Mouse (Mus musculus) CH12.LX (cell line): ENCODE data around the gene Psmg4. TPM values are rescaled to one million over a fixed set of nuclear protein-coding genes. Genes with fewer than 3 reads are reported as not detected.

Experiments
- DNase-seq: peaks from one replicate; pipeline ENCODE4 v3.0.0-alpha.2; 2013; ENCODE audit errors: extremely low read depth
- H3K27ac ChIP-seq: 2 replicates; pipeline ENCODE4 v1.5.1; 2012; ENCODE audit warnings: low read depth, mild to moderate bottlenecking, control low read depth, moderate library complexity; ENCODE audit not compliant: insufficient read depth
- H3K27me3 ChIP-seq: replicated peaks from 2 replicates; pipeline ENCODE3; 2012; ENCODE audit warnings: inconsistent platforms
- H3K36me3 ChIP-seq, 2 experiments: replicated peaks in 1 of 2; 2 replicates each; pipeline versions ENCODE3 to v1.6.1; 2012; ENCODE audit warnings: inconsistent platforms in 1 of 2, low read length in 1 of 2, mild to moderate bottlenecking in 1 of 2, mixed read lengths in 1 of 2, moderate library complexity in 1 of 2; ENCODE audit not compliant: control insufficient read depth in 1 of 2, insufficient read depth in 1 of 2
- H3K4me1 ChIP-seq, 2 experiments: 2 replicates each; pipeline ENCODE4 v1.6.1; 2012; ENCODE audit warnings: inconsistent platforms in 1 of 2, moderate library complexity in 1 of 2; ENCODE audit not compliant: insufficient read depth in 2 of 2, control insufficient read depth in 1 of 2
- H3K4me2 ChIP-seq: 2 replicates; pipeline ENCODE4 v1.6.1; 2012; ENCODE audit warnings: low read depth, mild to moderate bottlenecking, control low read depth; ENCODE audit not compliant: poor library complexity, insufficient read depth, severe bottlenecking
- H3K4me3 ChIP-seq, 3 experiments: fragments of 150-350 bp in 1 of 3; sonication (generic) in 1 of 3; replicated peaks in 1 of 3; 2 replicates each; pipeline versions ENCODE3 to v1.5.1; 2011 to 2012; ENCODE audit warnings: low read depth in 2 of 3, low read length in 2 of 3, mild to moderate bottlenecking in 2 of 3, moderate library complexity in 2 of 3, control low read depth in 1 of 3, improper control_type of control experiment in 1 of 3, inconsistent platforms in 1 of 3, mixed read lengths in 1 of 3; ENCODE audit not compliant: poor library complexity in 1 of 3
- H3K79me2 ChIP-seq: replicated peaks from 2 replicates; pipeline ENCODE4 v1.6.1; 2012; ENCODE audit warnings: mild to moderate bottlenecking, moderate library complexity; ENCODE audit not compliant: control insufficient read depth, poor library complexity, insufficient read depth, severe bottlenecking; ENCODE audit errors: extremely low read depth
- H3K9ac ChIP-seq: 2 replicates; pipeline ENCODE4 v1.6.1; 2012; ENCODE audit warnings: low read depth, mild to moderate bottlenecking, control low read depth, moderate library complexity; ENCODE audit not compliant: insufficient read depth
- H3K9me3 ChIP-seq: replicated peaks from 2 replicates; pipeline ENCODE3; 2012; ENCODE audit warnings: low read length, inconsistent platforms, mixed read lengths
- CHD1 ChIP-seq: IDR thresholded peaks from 2 replicates; pipeline ENCODE4 v1.6.1; 2012; ENCODE audit warnings: low read depth, low read length, improper control_type of control experiment, inconsistent platforms
- EP300 ChIP-seq: IDR thresholded peaks from 2 replicates; pipeline ENCODE4 v1.6.1; 2011; ENCODE audit warnings: low read length, improper control_type of control experiment
- ETS1 ChIP-seq: conservative IDR thresholded peaks from 2 replicates; pipeline ENCODE4 v1.6.1; 2012; ENCODE audit warnings: low read depth, mild to moderate bottlenecking, inconsistent platforms, low read length, improper control_type of control experiment, moderate library complexity
- GABPA ChIP-seq: IDR thresholded peaks from 2 replicates; pipeline ENCODE4 v1.6.1; 2012; ENCODE audit warnings: low read depth, low read length, improper control_type of control experiment, inconsistent platforms; ENCODE audit not compliant: insufficient replicate concordance
- IRF4 ChIP-seq: IDR thresholded peaks from 2 replicates; pipeline ENCODE4 v1.6.1; 2014; ENCODE audit warnings: low read depth, mild to moderate bottlenecking, inconsistent platforms, low read length, improper control_type of control experiment
- JUN ChIP-seq: IDR thresholded peaks from 2 replicates; pipeline ENCODE4 v1.6.1; 2011; ENCODE audit warnings: low read depth, mild to moderate bottlenecking, low read length, improper control_type of control experiment, moderate library complexity; ENCODE audit not compliant: insufficient read depth
- KAT2A ChIP-seq: IDR thresholded peaks from 2 replicates; pipeline ENCODE4 v1.6.1; 2012; ENCODE audit warnings: low read length, improper control_type of control experiment, inconsistent platforms; ENCODE audit not compliant: insufficient replicate concordance
- NELFE ChIP-seq: IDR thresholded peaks from 2 replicates; pipeline ENCODE4 v1.6.1; 2011; ENCODE audit warnings: low read depth, low read length, improper control_type of control experiment
- NRF1 ChIP-seq: IDR thresholded peaks from 2 replicates; pipeline ENCODE4 v1.6.1; 2014; ENCODE audit warnings: low read depth, mild to moderate bottlenecking, inconsistent platforms, low read length, improper control_type of control experiment, moderate library complexity
- PAX5 ChIP-seq: IDR thresholded peaks from 2 replicates; pipeline ENCODE4 v1.6.1; 2012; ENCODE audit warnings: low read length, inconsistent platforms, mixed read lengths
- POLR2AphosphoS2 ChIP-seq: IDR thresholded peaks from 2 replicates; pipeline ENCODE4 v1.6.1; 2011; ENCODE audit warnings: low read depth, low read length, improper control_type of control experiment
- RAD21 ChIP-seq: IDR thresholded peaks from 2 replicates; pipeline ENCODE4 v1.6.1; 2011; ENCODE audit warnings: low read depth, mild to moderate bottlenecking, low read length, improper control_type of control experiment, moderate library complexity
- SIN3A ChIP-seq: IDR thresholded peaks from 2 replicates; pipeline ENCODE4 v1.6.1; 2012; ENCODE audit warnings: low read length, improper control_type of control experiment, inconsistent platforms
- TBP ChIP-seq: conservative IDR thresholded peaks from 2 replicates; pipeline ENCODE4 v1.6.1; 2011; ENCODE audit warnings: low read depth, low read length, improper control_type of control experiment
- USF1 ChIP-seq: IDR thresholded peaks from 2 replicates; pipeline ENCODE4 v1.6.1; 2014; ENCODE audit warnings: low read depth, mild to moderate bottlenecking, inconsistent platforms, low read length, improper control_type of control experiment
- USF2 ChIP-seq: conservative IDR thresholded peaks from 2 replicates; pipeline ENCODE4 v1.6.1; 2011; ENCODE audit warnings: low read depth, low read length, improper control_type of control experiment
- ZC3H11A ChIP-seq: IDR thresholded peaks from 2 replicates; pipeline ENCODE4 v1.6.1; 2012; ENCODE audit warnings: low read depth, mild to moderate bottlenecking, inconsistent platforms, low read length, improper control_type of control experiment
- dilution Hi-C: fragments of 300-500 bp; cut with MboI; formaldehyde crosslinking; loops from 2 replicates; pipeline ENCODE4 v1.14.3; 2020; ENCODE audit warnings: low sequenced_read_pairs; ENCODE audit not compliant: extremely low pct_unique_long_range_greater_than_20kb, extremely low pct_ligation_motif_present
- in situ Hi-C: fragments of 300-500 bp; cut with MboI; formaldehyde crosslinking; loops from 3 replicates; pipeline ENCODE4 v1.14.3; 2019; ENCODE audit warnings: low sequenced_read_pairs, low pct_ligation_motif_present, low pct_unique_long_range_greater_than_20kb, mixed read lengths
- polyA plus RNA-seq: library from polyadenylated mRNA; unstranded; fragments of >175 nt; gene quantifications from 2 replicates; pipeline ENCODE4 v1.2.1, GENCODE M21; 2012; ENCODE audit warnings: low read depth; ENCODE audit not compliant: insufficient read length
- total RNA-seq, 2 experiments: library from RNA; depleted of rRNA; stranded (reverse); fragments of 300-350 nt in 1 of 2; fragments of >200 nt in 1 of 2; gene quantifications; 2 replicates each; pipeline ENCODE4 v1.2.3; 2012 to 2014

Gene Psmg4
- total and polyA plus RNA-seq, 3 experiments = 120 to 234 (median 194) TPM

DNA sequence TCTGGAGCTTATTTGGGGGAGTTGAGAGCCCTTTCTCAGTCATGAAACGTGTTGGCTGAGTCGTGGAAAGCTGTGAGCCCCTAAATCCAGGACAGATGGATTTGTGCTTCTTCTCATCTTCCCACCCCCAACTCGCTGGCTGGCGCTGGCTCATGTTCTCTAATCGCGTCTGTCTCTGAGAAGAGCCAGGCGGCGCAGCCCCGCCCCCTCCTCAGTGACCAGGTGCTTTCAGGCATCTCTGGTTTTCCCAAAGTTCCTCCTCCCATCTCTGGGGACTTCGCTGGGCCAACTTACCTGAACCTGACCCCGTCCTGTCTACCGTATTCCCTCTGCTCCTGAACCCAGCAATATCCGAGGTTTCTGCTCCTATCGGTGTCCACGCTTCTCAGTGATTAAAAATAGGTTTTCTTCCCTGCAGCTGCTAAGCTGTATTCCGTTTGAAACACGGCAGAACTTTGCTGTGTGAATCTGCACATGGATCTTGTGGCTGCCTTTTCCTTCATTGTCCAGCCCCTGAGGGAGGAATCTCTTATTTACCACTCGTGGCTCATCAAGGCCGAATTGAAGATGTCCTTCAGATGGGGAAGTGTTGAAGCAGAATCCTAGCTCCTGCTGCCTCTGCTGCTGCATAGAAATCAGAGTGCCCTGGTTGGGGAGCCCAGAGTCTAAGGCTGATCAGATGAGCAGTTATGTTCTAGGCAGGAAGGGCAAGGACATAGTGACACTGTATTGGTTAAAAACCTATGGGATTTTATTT is 12.3 kb upstream of the Psmg4 start:
- Histone ChIP-seq H3K79me2 (no peaks in the 10 kb centered on the region), H3K9ac (no peak overlapping the region), H3K4me2 (no peak overlapping the region), H3K27ac (no peak overlapping the region), H3K9me3 (no peaks in the 10 kb centered on the region), H3K4me1 (peaks cover 3 to 19% of the 10 kb centered on the region in 2 experiments), H3K36me3 (no peaks in the 10 kb centered on the region), H3K4me3 (no peak overlapping the region), H3K27me3 (no peaks in the 10 kb centered on the region)
- DNase-seq = no peak
- in situ Hi-C loops (loop anchor here (10.0 kb wide), 1 partner anchor 196 kb away; no protein-coding TSS in a partner anchor), dilution Hi-C loops (no loop called here)
- no peak for TF ChIP-seq ZC3H11A
- no peak for TF ChIP-seq GABPA
- no peak for TF ChIP-seq IRF4
- no peak for TF ChIP-seq PAX5
- no peak for TF ChIP-seq KAT2A
- TF ChIP-seq RAD21 = no peak
- TF ChIP-seq JUN = no peak
- no peak for TF ChIP-seq SIN3A
- TF ChIP-seq ETS1 = no peak
- TF ChIP-seq POLR2AphosphoS2 = no peak
- no peak for TF ChIP-seq CHD1
- no peak for TF ChIP-seq TBP
- TF ChIP-seq EP300 = no peak
- TF ChIP-seq USF2 = no peak

DNA sequence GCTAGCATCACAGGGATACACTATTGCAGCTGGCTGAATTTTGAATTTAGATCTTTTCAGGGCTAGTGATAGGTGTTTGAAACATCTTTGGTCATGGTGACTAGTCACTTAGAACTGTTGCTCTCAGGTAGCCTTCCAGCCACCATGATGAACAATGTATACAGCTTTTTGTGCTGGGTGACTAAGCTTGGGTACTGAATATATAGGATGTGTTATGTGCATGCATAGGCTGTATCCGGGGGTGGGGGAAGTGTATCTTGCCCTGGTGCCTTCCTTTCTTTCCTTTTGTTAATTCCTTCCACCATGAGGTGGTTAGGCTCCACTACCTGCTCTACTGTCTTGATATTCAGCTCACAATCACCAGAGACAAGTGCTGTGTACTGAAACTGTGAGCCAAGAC is 11.3 kb upstream of the Psmg4 start:
- H3K4me1 ChIP-seq = peaks cover 3 to 28% of the 10 kb centered on the region in 2 experiments
- no peak overlapping the region for H3K4me2 ChIP-seq
- in situ Hi-C loops = loop anchor here (10.0 kb wide), 1 partner anchor 197 kb away; no protein-coding TSS in a partner anchor
- no peaks in the 10 kb centered on the region for H3K36me3 ChIP-seq
- no peak for TF ChIP-seq EP300
- no peak for TF ChIP-seq USF1
- no peak for TF ChIP-seq NRF1
- TF ChIP-seq ZC3H11A = no peak
- TF ChIP-seq NELFE = no peak
- no peaks in the 10 kb centered on the region for H3K79me2 ChIP-seq
- no peak overlapping the region for H3K9ac ChIP-seq
- H3K27me3 ChIP-seq = no peaks in the 10 kb centered on the region
- no peak overlapping the region for H3K4me3 ChIP-seq
- H3K27ac ChIP-seq = no peak overlapping the region
- no peak for DNase-seq
- H3K9me3 ChIP-seq = no peaks in the 10 kb centered on the region
- dilution Hi-C loops = no loop called here
